Mouse (Mus musculus): ENCODE results near the gene Rfxank. TPM values are rescaled to one million over a fixed set of nuclear protein-coding genes. Genes with fewer than 3 reads are reported as not detected.

The Rfxank gene
- polyA plus RNA-seq, 1 experiment from 2014 or later, result 17.6 TPM

GRCm38 (mm10) chr8:70173320-70173719 is 34.4 kb upstream of the Rfxank start:
- Histone ChIP-seq H3K27ac (ENCODE audit: low read depth, low read length) (no peak overlapping the region), H3K4me2 (ENCODE audit: low read depth, low read length, severe bottlenecking) (no peak overlapping the region; the same call in 1 of the 2 replicates), H3K4me3 (ENCODE audit: low read depth, low read length) (no peak overlapping the region), H3K4me1 (replicated peaks; ENCODE audit: control insufficient read depth, insufficient read depth, low read length) (0 out of 2 replicates have a peak, but pooled peaks cover 5% of the 10 kb centered on the region), H3K9ac (ENCODE audit: low read length) (no peak overlapping the region), H3K36me3 (ENCODE audit: control insufficient read depth, insufficient read depth, low read length) (no peaks in the 10 kb centered on the region; the same call in 1 of the 2 replicates), H3K27me3 (ENCODE audit: control insufficient read depth, insufficient read depth, low read length) (no peaks in the 10 kb centered on the region), H3K9me3 (ENCODE audit: control insufficient read depth, low read length) (no peaks in the 10 kb centered on the region)
- 89% methylated on average over 5 of the region's 5 CpGs for WGBS
- DNase-seq (ENCODE audit: low spot score) (no peak), ATAC-seq (replicated peaks; ENCODE audit: low FRiP score) (no peak)

GRCm38 (mm10) chr8:70172043-70172681 is 33.2 kb upstream of the Rfxank start, which contains the start of gene Tmem161a:
Gene Tmem161a, plus strand, starts transcription at chr8:70172356.
- DNase-seq (ENCODE audit: low spot score) (peak; percentile 91), ATAC-seq (replicated peaks; ENCODE audit: low FRiP score) (peak; percentile 93)
- H3K9ac ChIP-seq (ENCODE audit: low read length), result peak within 1 kb of the TSS; percentile 68
- 0 out of 2 replicates have a peak, but pooled peaks cover 5% of the 10 kb centered on the region for H3K4me1 ChIP-seq (replicated peaks; ENCODE audit: control insufficient read depth, insufficient read depth, low read length)
- WGBS, result 2% methylated on average over 27 of the region's 27 CpGs
- peak within 1 kb of the TSS; percentile 49 for H3K4me3 ChIP-seq (ENCODE audit: low read depth, low read length)
- peak within 1 kb of the TSS; percentile 58 for H3K4me2 ChIP-seq (ENCODE audit: low read depth, low read length, severe bottlenecking)
- H3K27me3 ChIP-seq (ENCODE audit: control insufficient read depth, insufficient read depth, low read length), result no peaks in the 10 kb centered on the region
- H3K9me3 ChIP-seq (ENCODE audit: control insufficient read depth, low read length), result no peaks in the 10 kb centered on the region
- no peaks in the 10 kb centered on the region; the same call in 1 of the 2 replicates for H3K36me3 ChIP-seq (ENCODE audit: control insufficient read depth, insufficient read depth, low read length)
- H3K27ac ChIP-seq (ENCODE audit: low read depth, low read length), result no peak within 1 kb of the TSS

DNA sequence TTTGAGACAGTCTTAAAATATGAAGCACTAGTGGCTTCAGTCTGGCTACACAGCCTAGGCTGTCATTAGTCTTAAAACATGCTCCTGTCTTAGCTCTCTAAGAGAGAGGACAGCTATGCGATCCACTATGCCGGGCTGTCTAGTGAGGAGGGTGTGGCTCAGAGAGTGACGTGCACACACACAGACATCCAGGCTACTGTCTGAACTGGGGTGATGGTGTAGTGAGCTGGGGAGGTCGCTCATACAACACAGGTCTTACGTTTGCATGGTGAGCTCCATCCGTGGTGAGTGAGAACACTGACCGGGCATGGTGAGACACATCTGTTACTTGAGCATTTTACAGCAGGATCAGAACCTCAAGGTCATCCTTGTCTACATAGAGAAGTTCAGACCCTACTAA is 32.3 kb upstream of the Rfxank start:
- 0 out of 2 replicates have a peak, but pooled peaks cover 5% of the 10 kb centered on the region for H3K4me1 ChIP-seq (replicated peaks; ENCODE audit: control insufficient read depth, insufficient read depth, low read length)
- no peak for DNase-seq (ENCODE audit: low spot score)
- H3K4me3 ChIP-seq (ENCODE audit: low read depth, low read length), result no peak overlapping the region
- H3K27me3 ChIP-seq (ENCODE audit: control insufficient read depth, insufficient read depth, low read length), result no peaks in the 10 kb centered on the region; the same call in 1 of the 2 replicates
- WGBS, result 90% methylated on average over 7 of the region's 7 CpGs
- no peak for ATAC-seq (replicated peaks; ENCODE audit: low FRiP score)
- no peak overlapping the region for H3K9ac ChIP-seq (ENCODE audit: low read length)
- no peak overlapping the region for H3K4me2 ChIP-seq (ENCODE audit: low read depth, low read length, severe bottlenecking)
- H3K9me3 ChIP-seq (ENCODE audit: control insufficient read depth, low read length), result no peaks in the 10 kb centered on the region
- no peaks in the 10 kb centered on the region; the same call in 1 of the 2 replicates for H3K36me3 ChIP-seq (ENCODE audit: control insufficient read depth, insufficient read depth, low read length)
- no peak overlapping the region for H3K27ac ChIP-seq (ENCODE audit: low read depth, low read length)

GRCm38 (mm10) chr8:70170748-70171147 is 31.8 kb upstream of the Rfxank start:
- 78% methylated on average over 3 of the region's 3 CpGs for WGBS
- H3K9me3 ChIP-seq (ENCODE audit: control insufficient read depth, low read length), result no peaks in the 10 kb centered on the region

DNA sequence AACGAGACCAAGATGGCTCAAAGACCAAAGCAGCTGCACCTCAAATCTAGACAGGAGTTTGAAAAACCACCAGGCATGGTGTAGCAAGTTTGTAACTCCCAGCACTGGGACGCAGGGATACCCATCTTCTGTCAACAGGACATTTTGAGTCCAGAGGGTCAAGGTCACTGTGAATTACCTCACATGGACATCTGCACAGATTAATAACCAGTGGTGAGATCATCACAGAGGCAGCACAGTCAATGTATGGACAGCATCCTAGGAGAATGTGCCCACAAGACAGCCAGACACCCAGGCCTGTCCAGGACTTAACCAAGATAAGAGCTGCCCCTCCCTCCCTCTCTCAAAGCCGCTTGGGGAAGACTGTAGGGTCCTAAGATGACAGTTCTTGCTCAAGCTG is 31.2 kb upstream of the Rfxank start:
- peaks cover 9% of the 10 kb centered on the region; the same call in 1 of the 2 replicates for H3K27me3 ChIP-seq (ENCODE audit: control insufficient read depth, insufficient read depth, low read length)
- H3K9me3 ChIP-seq (ENCODE audit: control insufficient read depth, low read length), result no peaks in the 10 kb centered on the region
- 87% methylated on average over 3 of the region's 3 CpGs for WGBS
- no peak overlapping the region for H3K9ac ChIP-seq (ENCODE audit: low read length)
- H3K4me1 ChIP-seq (replicated peaks; ENCODE audit: control insufficient read depth, insufficient read depth, low read length), result 0 out of 2 replicates have a peak, but pooled peaks cover 5% of the 10 kb centered on the region
- DNase-seq (ENCODE audit: low spot score) (no peak), ATAC-seq (replicated peaks; ENCODE audit: low FRiP score) (no peak)
- no peak overlapping the region for H3K4me2 ChIP-seq (ENCODE audit: low read depth, low read length, severe bottlenecking)
- H3K4me3 ChIP-seq (ENCODE audit: low read depth, low read length), result no peak overlapping the region
- H3K36me3 ChIP-seq (ENCODE audit: control insufficient read depth, insufficient read depth, low read length), result no peaks in the 10 kb centered on the region; the same call in 1 of the 2 replicates
- H3K27ac ChIP-seq (ENCODE audit: low read depth, low read length), result no peak overlapping the region

More at GRCm38 (mm10) chr8:70170748-70171147, 31.8 kb upstream of the Rfxank start:
- Histone ChIP-seq H3K27me3 (ENCODE audit: control insufficient read depth, insufficient read depth, low read length) (peaks cover 4% of the 10 kb centered on the region; the same call in 1 of the 2 replicates), H3K4me2 (ENCODE audit: low read depth, low read length, severe bottlenecking) (no peak overlapping the region), H3K36me3 (ENCODE audit: control insufficient read depth, insufficient read depth, low read length) (no peaks in the 10 kb centered on the region; the same call in 1 of the 2 replicates), H3K9ac (ENCODE audit: low read length) (no peak overlapping the region), H3K27ac (ENCODE audit: low read depth, low read length) (no peak overlapping the region), H3K4me1 (replicated peaks; ENCODE audit: control insufficient read depth, insufficient read depth, low read length) (0 out of 2 replicates have a peak, but pooled peaks cover 5% of the 10 kb centered on the region), H3K4me3 (ENCODE audit: low read depth, low read length) (no peak overlapping the region)
- ATAC-seq (replicated peaks; ENCODE audit: low FRiP score), result no peak
- DNase-seq (ENCODE audit: low spot score), result no peak

- no peak overlapping the region; the same call in 1 of the 2 replicates for H3K9ac ChIP-seq (ENCODE audit: low read length)
- H3K4me1 ChIP-seq (replicated peaks; ENCODE audit: control insufficient read depth, insufficient read depth, low read length), result no peaks in the 10 kb centered on the region
- H3K27ac ChIP-seq (ENCODE audit: low read depth, low read length), result no peak overlapping the region
- DNase-seq (ENCODE audit: low spot score), result peak; percentile 93
- 6% methylated on average over 21 of the region's 21 CpGs for WGBS
- H3K27me3 ChIP-seq (ENCODE audit: control insufficient read depth, insufficient read depth, low read length), result peaks cover 9% of the 10 kb centered on the region; the same call in 1 of the 2 replicates
- peak overlapping the region; percentile 44 for H3K4me2 ChIP-seq (ENCODE audit: low read depth, low read length, severe bottlenecking)
- H3K4me3 ChIP-seq (ENCODE audit: low read depth, low read length), result peak overlapping the region; percentile 19; the same call in 1 of the 2 replicates
- ATAC-seq (replicated peaks; ENCODE audit: low FRiP score), result peak; percentile 87
- no peaks in the 10 kb centered on the region for H3K9me3 ChIP-seq (ENCODE audit: control insufficient read depth, low read length)
- no peaks in the 10 kb centered on the region for H3K36me3 ChIP-seq (ENCODE audit: control insufficient read depth, insufficient read depth, low read length)
Observed at GRCm38 (mm10) chr8:70166504-70167110, 27.7 kb upstream of the Rfxank start.

DNA sequence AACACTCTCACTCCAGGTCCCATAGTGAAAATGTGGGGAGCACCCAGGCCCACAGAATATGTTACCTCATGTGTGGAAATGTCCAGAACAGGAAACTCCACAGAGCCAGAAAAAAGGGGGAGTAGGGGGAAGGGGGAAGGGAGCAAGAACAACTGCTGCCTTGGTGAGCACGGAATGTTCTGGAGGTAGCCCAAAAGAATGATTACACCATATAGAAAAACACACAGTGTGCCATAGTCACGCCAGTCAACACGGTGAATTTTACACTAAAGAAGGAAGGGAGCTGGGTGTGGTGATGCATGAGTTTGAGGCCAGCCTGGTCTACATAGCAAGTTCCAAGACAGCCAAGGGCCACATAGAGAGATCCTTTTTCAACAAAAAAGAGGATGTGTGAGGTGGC is 24.4 kb upstream of the Rfxank start:
- ATAC-seq (replicated peaks; ENCODE audit: low FRiP score), result no peak
- peaks cover 4% of the 10 kb centered on the region; the same call in 1 of the 2 replicates for H3K4me1 ChIP-seq (replicated peaks; ENCODE audit: control insufficient read depth, insufficient read depth, low read length)
- 89% methylated on average over 3 of the region's 3 CpGs for WGBS
- no peak for DNase-seq (ENCODE audit: low spot score)
- no peak overlapping the region for H3K9ac ChIP-seq (ENCODE audit: low read length)
- no peaks in the 10 kb centered on the region for H3K36me3 ChIP-seq (ENCODE audit: control insufficient read depth, insufficient read depth, low read length)
- H3K9me3 ChIP-seq (ENCODE audit: control insufficient read depth, low read length), result no peaks in the 10 kb centered on the region
- H3K4me3 ChIP-seq (ENCODE audit: low read depth, low read length), result no peak overlapping the region
- peaks cover 9% of the 10 kb centered on the region; the same call in 1 of the 2 replicates for H3K27me3 ChIP-seq (ENCODE audit: control insufficient read depth, insufficient read depth, low read length)
- H3K4me2 ChIP-seq (ENCODE audit: low read depth, low read length, severe bottlenecking), result no peak overlapping the region
- H3K27ac ChIP-seq (ENCODE audit: low read depth, low read length), result no peak overlapping the region

DNA sequence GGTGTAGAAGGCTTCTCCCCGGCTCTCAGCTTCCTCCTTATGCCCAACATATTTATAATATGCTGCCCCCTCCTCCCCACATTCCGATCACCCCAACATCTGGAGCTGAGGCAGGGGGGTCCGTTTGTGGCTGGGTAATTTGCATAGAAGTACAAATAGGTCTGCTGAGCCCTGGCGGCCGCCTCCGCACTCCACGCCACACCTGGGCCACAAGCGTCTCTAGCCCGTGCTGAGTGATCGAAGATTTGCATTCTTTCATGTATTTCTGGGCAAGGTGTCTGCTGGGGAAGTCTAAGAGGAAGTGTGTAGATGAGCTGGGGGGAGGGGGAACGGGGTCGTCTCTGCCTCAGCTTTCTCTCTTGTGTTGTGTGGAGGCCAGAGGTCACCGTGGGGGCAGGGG is 21.1 kb upstream of the Rfxank start:
- Histone ChIP-seq H3K9me3 (ENCODE audit: control insufficient read depth, low read length) (no peaks in the 10 kb centered on the region), H3K27me3 (ENCODE audit: control insufficient read depth, insufficient read depth, low read length) (no peaks in the 10 kb centered on the region), H3K4me1 (replicated peaks; ENCODE audit: control insufficient read depth, insufficient read depth, low read length) (peaks cover 4% of the 10 kb centered on the region; the same call in 1 of the 2 replicates), H3K9ac (ENCODE audit: low read length) (no peak overlapping the region), H3K4me3 (ENCODE audit: low read depth, low read length) (no peak overlapping the region), H3K27ac (ENCODE audit: low read depth, low read length) (no peak overlapping the region), H3K4me2 (ENCODE audit: low read depth, low read length, severe bottlenecking) (no peak overlapping the region), H3K36me3 (ENCODE audit: control insufficient read depth, insufficient read depth, low read length) (no peaks in the 10 kb centered on the region)
- ATAC-seq (replicated peaks; ENCODE audit: low FRiP score), result no peak
- 74% methylated on average over 13 of the region's 13 CpGs for WGBS
- no peak for DNase-seq (ENCODE audit: low spot score)
